ENCODE assay signal across 8 mouse cellular contexts in genomic region chr13:97939433-97940160, GRCm38 (mm10).
DNase-seq lines count a peak whose midpoint lies in the region; ATAC-seq lines count a peak whose summit lies in the region.

No protein-coding gene starts in this region.

- WGBS in heart, embryonic 12.5 days: 65% methylated on average over 15 of the region's 15 CpGs

- H3K9me3 ChIP-seq in heart, embryonic 12.5 days (replicated peaks): no peaks in the 10 kb centered on the region

- H3K4me3 ChIP-seq in heart, embryonic 12.5 days: no peak overlapping the region

- no peak overlapping the region for H3K27ac ChIP-seq in heart, embryonic 12.5 days (ENCODE audit: poor library complexity, severe bottlenecking)

- H3K36me3 ChIP-seq in heart, embryonic 12.5 days: no peaks in the 10 kb centered on the region

- H3K9ac ChIP-seq in heart, embryonic 12.5 days: no peak overlapping the region

- no peak overlapping the region for H3K4me2 ChIP-seq in heart, embryonic 12.5 days

- peak; percentile 94 for DNase-seq in heart, adult 11 months
- peak; percentile 66 for DNase-seq in 3T3-L1 (ENCODE audit: low read depth, low spot score)
- peak; percentile 38 for DNase-seq in NIH3T3 (ENCODE audit: low read depth)
- DNase-seq in kidney, adult 8-10 months: peak; percentile 41 to 52
- peak; percentile 58 for DNase-seq in retina, embryonic 14.5 days (ENCODE audit: low spot score)
- no peak for DNase-seq in frontal cortex, postnatal 10 days (ENCODE audit: low spot score in 2 of 2)

- no peak for ATAC-seq in heart, embryonic 12.5 days (ENCODE audit: insufficient number of reproducible peaks, low FRiP score)
- ATAC-seq in megakaryocyte progenitor cell, adult 5-6 weeks (replicated peaks; ENCODE audit: poor library complexity): no peak; the same call in 1 of the 2 replicates

- H3K4me1 ChIP-seq in heart, embryonic 12.5 days (replicated peaks): 0 out of 2 replicates have a peak, but pooled peaks cover 7% of the 10 kb centered on the region

- H3K27me3 ChIP-seq in heart, embryonic 12.5 days (replicated peaks): no peaks in the 10 kb centered on the region

Comparison
In these comparisons a context has a peak if more than half of its experiments do, and no peak if none do; other contexts are left out.
1. DNase-seq: peak in heart, adult 11 months (single experiment), 3T3-L1 (single experiment), NIH3T3 (single experiment), kidney, adult 8-10 months (2 of 2) and retina, embryonic 14.5 days (single experiment); none in frontal cortex, postnatal 10 days (0 of 2).